Mouse (Mus musculus): ENCODE measurements at regions not wholly inside any gene's neighbourhood (a gene's known extent, or its start where the extent isn't known, plus 50 kb on each side); places are given as distances from the start of the nearest gene placed in this dataset.

DNA sequence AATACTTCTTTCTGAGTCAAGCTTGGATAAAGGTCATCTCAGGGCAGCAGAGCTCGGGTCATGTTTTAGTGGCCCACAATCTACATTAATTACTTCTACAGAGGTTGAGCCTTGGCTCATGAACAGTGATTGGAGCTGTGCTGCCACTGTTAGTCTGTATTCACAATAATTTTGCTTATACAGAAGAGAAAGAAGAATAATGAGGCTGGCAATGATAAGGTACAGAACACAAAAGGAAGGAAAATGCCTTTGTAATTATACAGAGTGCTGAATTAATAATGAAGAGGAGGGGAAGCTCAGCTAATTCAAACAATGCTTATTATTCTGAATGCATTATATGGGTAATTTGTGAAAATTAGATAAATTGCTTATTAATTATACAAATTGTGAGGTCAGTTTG lies 573.9 kb upstream of the Cblb start:
- in situ Hi-C loops (cut with MboI, MseI): no loop called here

DNA sequence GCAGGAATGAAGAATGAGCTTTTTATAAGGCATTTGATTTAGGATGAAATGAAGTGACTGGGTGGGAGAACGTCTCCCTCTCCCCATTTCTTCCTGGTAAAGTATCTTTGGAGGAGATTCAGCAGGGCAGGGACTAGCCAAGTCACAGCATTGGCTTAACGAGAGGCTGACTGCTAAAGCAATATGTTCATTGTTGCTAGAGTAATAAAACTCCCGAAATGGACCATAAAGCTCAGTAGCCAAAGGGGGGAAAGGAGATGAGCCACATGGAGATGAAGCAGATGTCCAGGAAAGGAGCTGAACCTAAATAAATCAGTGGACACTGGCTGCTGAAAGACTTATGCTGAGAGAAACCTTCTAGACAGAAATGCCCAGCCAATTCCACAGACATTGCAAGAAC lies 555.3 kb upstream of the Cblb start:
- in situ Hi-C loops (cut with MboI, MseI): no loop called here

DNA sequence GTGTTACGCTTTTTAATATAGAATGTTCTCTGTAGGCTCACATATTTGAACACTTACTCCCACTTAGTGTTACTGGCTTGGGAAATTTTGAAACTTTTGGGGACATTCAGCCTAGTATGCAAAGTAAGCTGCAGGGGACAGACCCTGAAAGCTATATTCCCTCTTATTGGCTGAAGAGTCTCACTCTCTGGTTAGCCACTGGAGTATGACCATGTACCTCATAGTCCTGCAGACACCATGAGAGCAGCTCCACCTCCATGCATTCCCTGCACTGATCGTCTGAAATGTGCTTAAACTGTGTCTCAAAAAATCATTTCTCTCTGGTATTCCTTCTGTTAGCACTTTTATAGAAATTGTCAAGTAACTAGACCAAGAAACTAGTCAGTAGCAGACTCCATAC lies 534.9 kb upstream of the Cblb start:
- in situ Hi-C loops (cut with MboI, MseI): no loop called here

DNA sequence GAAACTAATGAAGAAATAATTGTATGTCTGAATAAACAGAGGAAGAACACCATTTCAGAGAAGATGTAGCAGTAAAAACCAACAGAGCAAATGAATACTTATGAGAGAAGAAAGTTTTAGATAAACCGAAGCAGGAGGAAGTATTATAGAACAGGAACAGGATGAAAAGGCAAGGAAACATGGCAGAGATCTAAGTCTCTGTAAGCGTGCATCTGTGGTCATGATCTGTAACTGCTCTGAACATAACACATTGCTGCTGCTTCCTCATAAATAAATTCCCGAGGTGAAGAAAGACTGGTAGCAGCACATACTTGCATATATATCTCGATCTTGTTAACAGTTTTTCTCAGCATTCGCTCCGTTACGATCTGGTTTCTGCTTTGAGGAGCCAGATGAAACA lies 533.2 kb upstream of the Cblb start:
- in situ Hi-C loops (cut with MboI, MseI): no loop called here

DNA sequence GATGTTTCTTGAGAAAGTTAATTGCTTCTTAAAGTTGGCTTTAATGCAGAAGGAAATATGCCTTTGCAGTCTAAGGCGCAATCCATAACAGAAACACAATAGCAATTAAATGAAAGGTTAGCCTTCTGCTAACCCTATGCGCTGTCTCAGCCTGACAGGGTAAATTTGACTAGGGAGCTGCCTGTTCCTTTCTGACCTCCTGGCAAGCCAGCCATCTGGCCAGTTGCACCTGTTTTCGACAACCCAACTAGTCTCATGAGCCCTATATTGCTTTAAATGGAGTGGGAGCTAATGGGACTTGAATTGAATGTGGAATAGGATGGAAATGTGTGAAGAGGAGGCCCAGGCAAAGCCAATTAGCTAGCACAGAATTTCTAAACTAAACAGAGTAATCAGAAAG lies 513.9 kb upstream of the Cblb start:
- in situ Hi-C loops (cut with MboI, MseI): no loop called here

DNA sequence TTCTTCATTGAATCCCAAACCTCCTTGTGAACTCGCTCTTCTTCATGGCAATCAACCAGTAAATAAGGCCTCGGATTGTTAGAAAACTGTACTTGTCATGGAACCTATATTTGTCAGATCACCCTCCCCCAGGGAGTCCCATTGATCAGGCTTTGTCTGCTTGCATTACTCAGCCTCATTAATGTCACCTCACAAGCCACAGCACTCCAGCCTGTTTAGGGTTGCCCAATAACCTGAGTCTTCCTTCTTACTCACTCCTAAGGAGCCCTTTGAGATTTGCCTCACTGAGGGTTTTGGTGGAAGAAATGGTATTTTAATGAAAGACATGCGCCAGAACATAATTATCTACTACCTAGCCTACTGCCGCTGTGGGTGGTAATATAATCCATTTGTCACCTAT lies 510.3 kb upstream of the Cblb start:
- in situ Hi-C loops (cut with MboI, MseI): loop anchor here (5.0 to 10.0 kb wide), 3 partner anchors 53 to 1654 kb away; no protein-coding TSS in a partner anchor

DNA sequence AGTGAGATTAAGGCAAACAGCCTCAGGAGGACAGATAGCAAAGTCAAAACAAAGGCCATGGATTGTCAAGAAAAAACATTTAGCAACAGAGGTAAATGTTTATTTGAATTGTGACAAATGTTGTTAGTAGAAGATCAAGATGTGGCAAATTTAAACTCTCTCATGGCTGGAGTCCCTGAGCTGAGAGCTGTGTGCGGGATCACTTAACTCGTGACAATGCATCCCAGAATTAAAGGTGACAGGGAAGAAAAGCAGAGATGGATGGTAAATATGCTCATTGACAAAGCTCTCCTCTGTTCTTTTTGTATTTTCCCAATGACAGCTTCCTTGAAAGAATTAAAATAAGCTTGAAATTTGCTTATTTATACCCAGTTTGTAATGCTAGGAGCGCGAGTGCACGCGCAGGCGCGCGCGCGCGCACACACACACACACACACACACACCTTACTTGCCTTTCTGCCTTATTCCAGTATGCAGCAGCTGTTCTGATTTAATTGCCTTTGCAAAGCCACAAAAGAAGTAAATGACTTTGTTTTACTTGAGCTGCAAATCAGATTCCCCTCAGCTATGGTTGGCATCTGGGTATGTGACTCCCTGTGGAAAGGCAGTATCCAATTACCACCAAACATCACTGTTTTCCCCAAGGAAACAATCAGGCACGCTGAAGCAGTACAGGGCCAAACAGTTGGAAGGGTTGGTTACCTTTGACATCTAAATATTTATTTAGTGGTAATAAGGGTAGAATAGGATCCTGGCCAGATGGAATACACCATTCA lies 509.5 kb upstream of the Cblb start:
- in situ Hi-C loops (cut with MboI, MseI): loop anchor here (5.0 to 10.0 kb wide), 3 partner anchors 54 to 1653 kb away; no protein-coding TSS in a partner anchor

DNA sequence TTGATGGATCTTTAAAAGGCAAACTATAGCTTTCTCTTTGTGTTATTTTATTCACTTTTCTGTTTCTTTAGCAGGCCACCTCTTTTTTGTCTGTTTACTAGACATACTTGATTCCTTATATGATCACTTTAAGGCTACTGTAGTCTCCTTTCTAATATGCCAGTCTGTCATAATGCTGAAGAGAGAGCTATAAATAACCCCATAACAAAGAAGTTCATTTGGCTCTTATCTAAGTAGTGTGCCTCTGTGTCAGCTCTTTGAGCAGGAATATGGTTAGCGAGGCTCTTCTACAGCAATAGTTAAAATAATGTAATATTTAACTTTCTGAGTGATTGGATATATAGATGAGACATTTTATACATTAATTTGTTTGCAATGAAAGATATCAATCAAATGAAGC lies 507.0 kb upstream of the Cblb start:
- in situ Hi-C loops (cut with MboI, MseI): loop anchor here (5.0 to 10.0 kb wide), 3 partner anchors 57 to 1651 kb away; no protein-coding TSS in a partner anchor

DNA sequence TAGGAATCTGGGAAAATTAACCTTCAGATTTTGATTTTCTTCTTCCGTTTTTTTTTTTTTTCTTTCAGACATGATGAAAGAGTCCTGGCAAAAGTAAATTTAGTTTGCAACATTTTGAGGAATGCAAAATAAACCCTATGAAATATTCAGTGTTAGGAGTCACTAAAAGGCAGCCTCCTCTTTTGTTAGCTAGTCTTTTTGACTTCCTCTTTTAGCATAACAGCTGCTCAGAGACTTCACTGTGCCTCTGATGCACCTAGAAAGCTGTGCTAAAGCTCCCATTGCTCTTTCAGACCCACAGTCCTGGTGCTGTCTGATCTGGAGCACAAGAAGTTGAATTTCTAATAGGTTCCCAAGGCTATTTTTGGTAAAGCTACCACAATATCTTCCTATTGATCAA lies 498.5 kb upstream of the Cblb start:
- in situ Hi-C loops (cut with MboI, MseI): no loop called here

DNA sequence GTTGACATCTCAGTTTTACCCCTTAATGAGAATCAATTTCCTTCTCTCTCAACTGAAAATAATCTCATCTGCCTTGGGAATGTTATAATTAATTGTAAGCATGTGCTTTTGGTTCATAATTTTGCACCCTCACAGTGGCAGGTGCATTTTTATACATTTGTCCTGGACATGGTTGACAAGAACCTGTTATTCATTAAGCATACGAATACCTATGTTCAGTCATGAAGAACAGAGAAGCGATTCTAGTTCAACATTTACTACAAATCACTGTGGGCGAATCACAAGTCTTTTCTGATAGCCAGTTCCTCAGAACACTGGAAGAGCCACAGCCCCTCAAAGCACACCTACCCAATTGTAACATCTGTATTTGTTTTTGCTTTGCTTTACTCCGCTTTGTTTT lies 487.3 kb upstream of the Cblb start:
- in situ Hi-C loops (cut with MboI, MseI): no loop called here

DNA sequence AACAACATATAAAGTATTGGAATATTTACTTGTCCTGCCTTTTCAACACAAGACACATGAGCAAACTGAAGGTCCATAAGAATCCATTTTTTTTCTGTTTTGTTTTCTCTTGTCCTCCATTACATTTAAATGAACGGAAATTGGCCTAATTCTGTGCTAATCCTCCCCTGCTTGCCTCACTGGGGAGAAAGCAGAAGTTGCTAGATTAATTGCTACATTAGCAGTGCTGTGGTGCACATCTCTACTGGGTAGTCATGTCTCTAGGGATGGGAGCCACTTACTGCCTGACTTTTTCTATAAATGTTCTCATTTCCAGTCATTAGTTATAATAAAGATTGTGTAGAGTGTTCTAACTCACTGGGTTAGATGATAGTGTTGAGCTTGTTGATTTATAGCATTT lies 484.0 kb upstream of the Cblb start:
- in situ Hi-C loops (cut with MboI, MseI): no loop called here

DNA sequence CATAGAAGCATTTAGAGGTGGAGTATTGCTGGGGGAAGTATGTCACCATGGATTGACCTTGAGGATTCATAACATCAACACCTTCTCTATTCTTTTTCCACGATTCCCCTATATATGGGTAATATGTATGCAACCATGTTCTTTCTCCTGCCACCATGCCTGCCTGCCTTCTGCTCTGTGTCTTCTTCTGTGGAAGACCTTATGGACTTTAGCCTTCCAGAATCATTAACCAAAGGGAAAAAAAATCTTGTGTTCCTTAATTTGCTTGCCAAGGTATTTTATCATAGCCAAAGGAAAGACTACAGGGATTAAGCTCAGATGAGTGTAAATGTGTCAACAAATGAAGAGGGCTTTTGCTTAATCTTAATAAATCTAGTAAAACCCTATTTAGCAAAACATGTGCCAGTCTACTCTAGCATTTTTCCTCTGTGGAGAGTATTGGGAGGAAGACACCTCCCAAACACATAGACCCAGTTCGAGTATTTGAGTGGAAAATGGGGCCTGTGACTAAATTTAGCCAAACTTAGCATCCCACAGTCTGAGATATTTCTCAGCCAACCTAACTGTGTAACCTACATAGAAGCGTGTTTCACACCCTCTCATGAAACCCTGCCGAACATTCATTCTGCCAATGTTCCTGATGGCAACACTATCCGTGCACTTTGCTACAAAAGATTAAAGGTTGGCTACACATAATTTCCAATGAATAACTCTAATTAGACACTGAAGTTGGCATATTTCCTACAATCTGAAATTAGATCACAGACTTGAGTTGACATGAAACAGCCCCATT lies 468.0 kb upstream of the Cblb start:
- in situ Hi-C loops (cut with MboI, MseI): no loop called here

DNA sequence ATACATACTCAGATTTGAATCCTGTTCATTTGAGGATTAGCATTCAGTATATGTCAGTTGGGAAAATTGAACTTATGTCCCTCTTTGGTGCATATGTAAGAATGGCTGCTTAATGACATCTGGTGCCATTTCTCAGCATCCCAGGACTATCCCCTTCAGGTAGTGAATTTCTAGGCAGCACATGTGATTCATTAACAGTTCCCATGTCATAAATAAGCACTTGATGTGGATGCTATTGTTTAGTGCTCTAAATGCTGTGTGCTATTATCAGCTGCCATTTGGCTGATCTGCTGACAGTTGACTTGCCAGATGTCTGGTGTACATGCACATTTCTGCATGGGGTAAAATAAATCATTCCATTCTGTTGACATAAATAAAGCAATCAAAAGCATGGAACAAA lies 467.0 kb upstream of the Cblb start:
- in situ Hi-C loops (cut with MboI, MseI): no loop called here

DNA sequence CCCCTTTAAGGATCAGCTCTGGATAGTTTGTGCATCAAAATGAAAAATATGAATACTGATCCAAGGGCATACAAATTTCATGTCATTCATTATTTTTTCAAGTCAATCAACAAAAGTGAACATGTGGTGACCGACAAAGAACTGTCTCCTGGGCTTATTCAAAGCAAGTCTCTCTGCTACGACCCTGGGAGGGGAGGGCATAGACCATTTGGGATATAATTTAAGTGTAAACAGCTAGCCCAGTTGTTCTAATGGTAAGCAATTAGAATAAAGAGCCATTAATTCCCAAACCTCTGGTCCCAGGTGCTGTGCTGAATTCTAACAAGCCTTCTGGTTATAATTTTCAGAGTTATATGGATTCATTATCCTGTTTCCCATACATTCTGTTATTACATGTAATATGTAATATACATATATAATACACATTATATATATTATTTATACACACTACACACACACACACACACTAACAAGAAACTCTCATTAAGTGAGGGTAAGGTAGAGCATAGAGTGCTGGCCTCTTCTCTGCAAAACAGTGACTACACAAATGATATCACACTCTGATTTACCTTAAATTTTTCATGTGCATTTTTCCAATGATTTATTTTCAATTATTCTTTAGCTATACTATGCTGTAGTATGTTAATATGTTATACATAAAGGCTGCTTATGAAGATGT lies 453.0 kb upstream of the Cblb start:
- in situ Hi-C loops (cut with MboI, MseI): loop anchor here in 1 of 2 experiments (10.0 kb wide), 1 partner anchor 1653 kb away; no protein-coding TSS in a partner anchor

DNA sequence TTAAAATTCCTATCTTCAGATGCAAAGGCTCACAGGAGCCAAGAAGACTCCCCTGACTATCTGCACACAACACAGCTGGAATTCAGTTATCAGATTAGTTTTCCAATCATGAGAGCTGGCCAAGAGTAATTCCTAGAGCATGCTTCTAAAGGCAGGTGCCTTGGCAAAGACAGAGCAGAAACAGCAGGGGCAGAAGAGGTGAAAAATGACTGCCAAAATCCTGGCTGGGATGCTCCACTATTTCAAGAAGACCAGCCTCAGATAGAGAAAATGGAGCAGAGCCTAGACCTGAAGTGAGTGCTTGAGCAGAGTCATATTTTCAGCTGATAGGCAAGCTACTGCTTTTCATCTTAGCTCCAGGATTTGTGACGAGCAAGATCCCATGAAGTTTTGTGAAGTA lies 450.5 kb upstream of the Cblb start:
- in situ Hi-C loops (cut with MboI, MseI): no loop called here

DNA sequence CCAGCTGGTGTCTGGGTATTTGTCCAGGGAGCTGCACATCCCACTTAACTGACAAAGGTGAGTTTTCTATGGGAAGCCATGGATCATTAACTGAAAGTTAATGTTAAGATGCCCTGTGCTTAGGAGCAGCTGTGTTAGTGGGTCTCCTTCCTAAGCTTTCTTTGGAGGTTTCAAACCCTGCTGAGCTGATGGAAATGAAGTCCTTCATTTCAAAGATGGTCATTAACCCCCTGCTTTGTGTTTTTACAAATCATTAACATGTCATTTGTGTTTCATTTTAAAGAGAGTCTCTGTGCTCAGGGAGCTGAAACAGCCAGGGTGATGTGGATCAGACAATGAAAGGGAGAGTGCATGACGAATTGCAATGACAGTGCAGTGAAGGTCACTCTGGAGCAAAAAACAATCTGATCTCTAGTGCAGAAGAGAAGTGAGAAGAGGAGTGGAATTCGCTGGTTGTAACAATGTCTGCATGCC lies 441.1 kb upstream of the Cblb start:
- in situ Hi-C loops (cut with MboI, MseI): no loop called here

DNA sequence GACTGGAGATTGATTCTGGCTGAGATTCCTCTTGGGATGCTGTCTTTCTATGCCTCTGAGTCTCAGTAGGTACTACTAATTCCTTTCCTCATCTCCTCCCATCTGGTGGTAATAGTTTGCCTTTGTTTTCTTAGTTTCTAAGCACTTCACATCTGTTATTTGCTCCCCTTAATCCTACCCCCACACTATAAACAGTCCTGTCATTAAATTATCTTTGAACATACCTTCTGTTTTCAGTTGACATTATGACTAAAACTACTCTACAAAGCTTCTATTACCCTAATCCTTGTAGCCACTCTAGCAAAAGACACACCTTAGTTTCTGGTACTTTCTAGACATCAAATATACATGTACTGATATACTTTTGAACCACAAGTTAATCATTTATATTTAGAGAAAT lies 413.4 kb upstream of the Cblb start:
- in situ Hi-C loops (cut with MboI, MseI): no loop called here

DNA sequence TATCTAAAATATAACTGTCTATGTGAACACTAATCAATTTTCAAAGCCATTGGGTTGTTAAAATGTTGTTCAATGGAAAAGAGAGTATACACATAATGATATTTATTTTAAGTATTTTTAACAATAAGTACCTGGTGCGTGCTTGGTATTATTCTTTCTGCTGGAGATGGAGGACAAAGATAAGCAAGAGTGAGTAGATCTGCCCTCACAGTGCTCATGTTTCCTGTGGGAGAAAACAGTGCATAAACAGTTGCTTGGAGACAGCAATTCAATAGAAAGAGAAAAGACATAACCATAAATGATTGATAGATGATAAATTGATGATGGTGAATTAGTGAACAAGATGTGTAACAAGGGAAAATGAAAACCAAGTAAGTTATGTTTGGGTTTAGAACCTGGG lies 384.4 kb upstream of the Cblb start:
- in situ Hi-C loops (cut with MboI, MseI): loop anchor here in 1 of 2 experiments (5.0 kb wide), 1 partner anchor 56 kb away; no protein-coding TSS in a partner anchor

DNA sequence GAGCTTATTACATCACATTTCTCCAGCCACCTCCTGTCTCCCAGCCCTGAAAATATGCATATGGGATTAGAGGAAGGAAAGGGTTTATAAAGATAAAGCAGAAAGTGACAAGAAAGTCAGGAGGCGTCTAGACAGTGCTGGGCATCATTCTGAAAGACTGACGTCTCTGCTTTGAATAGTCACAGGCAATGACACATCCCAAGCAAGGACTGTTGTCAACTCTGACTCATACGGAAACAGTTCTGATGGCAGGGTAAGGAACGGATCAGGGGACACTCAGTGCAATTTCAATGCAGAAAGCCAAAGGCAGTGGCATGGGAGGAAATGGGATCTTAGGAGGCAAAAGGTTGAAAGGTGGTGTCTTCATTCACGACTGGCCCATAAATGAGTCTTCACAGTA lies 380.9 kb upstream of the Cblb start:
- in situ Hi-C loops (cut with MboI, MseI): loop anchor here in 1 of 2 experiments (10.0 kb wide), 1 partner anchor 265 kb away; no protein-coding TSS in a partner anchor

DNA sequence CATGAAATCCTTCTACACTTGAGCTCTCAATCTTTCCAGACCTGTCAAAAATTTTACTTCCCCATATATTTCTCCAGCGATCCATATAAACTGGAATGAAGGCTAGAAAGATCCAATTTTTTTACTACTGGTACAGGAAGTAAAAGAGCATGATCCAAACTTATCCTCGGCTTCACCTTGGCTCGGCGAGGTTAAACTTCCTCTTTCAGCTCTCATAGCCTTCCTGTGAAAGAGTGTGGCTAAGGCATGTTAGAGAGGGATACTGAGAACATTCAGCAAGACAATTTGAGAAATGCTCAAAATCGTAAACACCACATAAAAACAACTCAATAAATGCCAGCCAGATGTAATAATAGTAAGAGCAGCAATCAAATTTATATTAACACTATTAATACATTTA lies 380.3 kb upstream of the Cblb start:
- in situ Hi-C loops (cut with MboI, MseI): loop anchor here in 1 of 2 experiments (10.0 kb wide), 1 partner anchor 264 kb away; no protein-coding TSS in a partner anchor

DNA sequence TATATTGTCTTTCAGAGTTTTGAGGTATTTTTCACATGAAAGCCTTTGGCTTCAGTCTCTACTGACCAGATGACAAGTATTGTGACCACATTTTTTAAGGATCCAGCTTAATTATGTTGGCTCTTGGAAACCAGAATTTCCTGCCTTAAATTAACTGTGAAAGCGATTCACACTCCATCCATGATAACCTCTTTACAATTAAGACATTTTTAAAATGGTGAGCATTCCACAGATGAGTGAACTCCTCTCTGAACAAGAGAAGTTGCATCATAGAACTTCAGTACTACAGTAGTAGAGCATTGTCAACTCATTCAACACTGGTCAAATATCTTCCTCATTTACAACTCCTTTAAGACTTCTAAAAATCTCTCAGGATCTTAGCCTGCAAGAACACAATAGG lies 369.3 kb upstream of the Cblb start:
- in situ Hi-C loops (cut with MboI, MseI): no loop called here

DNA sequence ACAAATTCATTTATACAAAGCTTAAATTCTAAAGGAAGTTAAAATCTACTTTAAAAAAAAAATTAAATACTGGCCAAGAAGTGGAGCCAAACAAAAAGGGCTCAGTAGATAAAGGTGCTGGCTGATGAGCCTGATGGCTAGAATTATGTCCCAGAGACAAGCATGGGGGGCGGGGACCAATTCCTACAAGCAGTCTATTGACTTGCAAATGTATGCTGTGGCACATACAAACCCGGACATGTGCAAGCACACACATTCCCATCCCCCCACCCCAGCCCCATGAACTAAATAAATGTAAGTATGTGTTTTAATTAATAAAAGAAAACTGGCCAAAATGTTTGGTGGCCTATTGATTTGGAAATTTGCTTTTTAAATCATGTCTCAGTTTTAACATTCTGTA lies 366.7 kb upstream of the Cblb start:
- in situ Hi-C loops (cut with MboI, MseI): no loop called here
